Mouse (Mus musculus): ENCODE results near the gene Inpp5d.
A peak's percentile ranks its signal among the peaks of the same experiment; 100 is the strongest.

The Inpp5d gene

DNA sequence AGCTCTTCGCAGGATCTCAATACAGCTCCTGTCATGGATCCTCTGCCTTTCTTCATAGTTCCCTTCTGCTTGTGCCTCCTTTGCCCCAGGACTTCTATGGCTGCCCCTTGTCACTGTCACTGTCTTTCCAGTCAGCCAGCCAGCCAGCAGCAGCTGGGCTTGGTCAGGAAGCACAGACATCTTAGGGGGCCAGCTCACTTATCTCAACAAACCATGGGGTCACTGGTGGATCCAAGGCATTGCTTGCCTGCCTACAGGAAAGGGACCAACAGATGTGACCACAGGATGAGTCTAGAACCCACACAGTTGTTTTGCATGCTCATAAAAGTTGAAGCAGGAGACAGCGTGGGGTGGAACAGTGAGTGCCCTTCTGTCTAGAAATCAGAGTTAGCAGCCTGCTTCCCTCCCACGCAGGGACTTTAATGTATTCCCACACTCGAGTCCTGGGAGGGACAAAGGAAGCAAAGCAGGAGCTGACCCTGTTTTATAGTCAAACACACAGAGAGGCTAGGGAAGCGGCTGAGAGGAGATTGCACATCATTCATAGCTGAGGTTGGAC lies 79.9 kb downstream of the Inpp5d start:
- DNase-seq (ENCODE audit: low spot score in 2 of 2) = no peak

DNA sequence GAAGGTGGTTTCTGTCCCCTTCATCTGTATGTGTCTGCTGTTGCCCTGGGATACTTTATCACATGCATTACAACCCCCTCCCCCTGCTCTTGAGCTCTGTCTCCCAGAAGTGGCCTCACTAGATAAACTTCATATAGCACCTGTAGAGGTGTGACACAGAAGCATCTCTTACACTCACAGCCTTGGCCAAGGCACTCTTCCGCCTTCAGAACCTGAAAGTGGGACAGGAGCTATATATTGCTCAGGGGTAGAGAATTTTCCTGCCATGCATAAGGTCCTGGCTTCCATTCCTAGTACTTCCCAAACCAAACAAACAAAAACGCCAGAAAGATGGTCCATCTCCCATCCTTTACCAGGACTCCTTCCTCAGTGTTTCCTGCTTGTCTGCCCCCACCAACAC lies 84.1 kb downstream of the Inpp5d start:
- no peak for DNase-seq (ENCODE audit: low spot score in 2 of 2)

DNA sequence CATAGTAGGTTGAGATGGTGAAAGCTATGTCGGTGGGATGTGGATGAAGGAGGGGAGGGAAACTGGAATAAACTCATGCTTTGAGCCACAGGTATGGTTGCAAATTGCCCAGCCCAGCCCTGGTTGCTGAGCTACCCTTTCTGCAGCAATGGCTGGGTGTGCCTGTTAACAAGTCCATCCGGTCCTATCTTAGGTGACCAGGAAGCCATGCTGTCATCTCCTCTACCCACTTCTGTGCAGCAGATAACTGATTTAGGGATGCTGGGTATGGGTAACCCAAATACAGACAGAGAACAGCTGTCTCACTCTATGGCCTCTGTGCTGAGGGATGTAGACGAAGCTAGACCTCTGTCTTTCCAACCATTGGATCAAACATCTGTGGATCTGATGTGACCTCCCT lies 86.2 kb downstream of the Inpp5d start:
- DNase-seq (ENCODE audit: low spot score in 2 of 2) = no peak

GRCm38 (mm10) chr1:87709020-87709419 lies 88.9 kb downstream of the Inpp5d start:
- DNase-seq (ENCODE audit: low spot score in 2 of 2) = peak; percentile 72 to 73

DNA sequence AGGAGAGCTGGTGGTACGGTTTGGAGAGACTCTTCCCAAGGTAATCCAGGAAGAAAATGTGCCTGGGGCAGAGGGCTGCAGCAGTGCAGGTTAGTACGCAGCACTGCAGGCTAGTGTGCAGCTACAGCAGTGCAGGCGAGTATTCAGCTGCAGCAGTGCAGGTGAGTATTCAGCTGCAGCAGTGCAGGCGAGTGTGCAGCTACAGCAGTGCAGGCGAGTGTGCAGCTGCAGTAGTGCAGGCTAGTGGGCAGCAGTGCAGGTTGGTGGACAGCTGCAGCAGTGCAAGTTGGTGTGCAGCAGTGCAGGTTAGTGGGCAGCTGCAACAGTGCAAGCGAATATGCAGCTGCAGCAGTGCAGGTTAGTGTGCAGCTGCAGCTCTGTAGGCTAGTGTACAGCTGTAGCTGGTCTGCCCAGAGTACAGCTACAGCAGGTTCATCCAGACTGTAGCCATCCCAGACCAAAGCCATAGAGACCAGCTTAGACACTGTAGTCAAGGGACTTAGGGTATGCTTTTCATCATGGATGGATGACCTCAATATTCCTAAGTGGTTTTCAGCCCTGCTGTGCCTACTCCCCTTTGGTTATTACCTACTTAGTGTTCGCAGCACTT lies 89.7 kb downstream of the Inpp5d start:
- no peak for DNase-seq (ENCODE audit: low spot score in 2 of 2)

DNA sequence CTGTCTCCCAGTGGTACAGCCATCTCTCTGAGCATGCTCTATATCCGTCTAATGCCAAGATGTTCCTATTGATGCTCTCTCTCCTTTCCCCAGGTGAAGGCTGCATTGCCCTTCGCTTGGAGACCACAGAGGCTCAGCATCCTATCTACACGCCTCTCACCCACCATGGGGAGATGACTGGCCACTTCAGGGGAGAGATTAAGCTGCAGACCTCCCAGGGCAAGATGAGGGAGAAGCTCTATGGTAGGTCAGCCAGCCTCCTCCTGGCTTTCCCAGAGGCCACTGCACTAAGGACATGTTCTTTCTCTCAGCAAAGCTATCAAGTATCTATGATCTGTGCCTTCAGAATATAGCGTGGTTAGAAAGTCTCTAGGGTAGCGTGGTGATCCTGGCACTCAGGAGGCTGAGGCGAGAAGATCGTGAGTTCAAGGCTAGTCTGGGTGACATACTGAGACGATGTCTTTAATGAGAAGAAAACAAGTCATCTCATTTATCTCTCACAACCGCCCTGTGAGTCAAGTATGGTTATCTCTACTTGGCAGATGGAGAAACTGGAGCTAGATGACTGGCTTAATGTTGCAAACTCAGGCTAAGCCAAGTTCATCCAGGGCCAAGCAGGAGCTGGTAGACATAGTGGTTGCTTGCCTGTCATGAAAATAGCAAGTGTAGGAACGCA lies 92.0 kb downstream of the Inpp5d start:
- DNase-seq (ENCODE audit: low spot score in 2 of 2) = no peak

GRCm38 (mm10) chr1:87712614-87712971 lies 92.5 kb downstream of the Inpp5d start:
- DNase-seq (ENCODE audit: low spot score in 2 of 2) = no peak

DNA sequence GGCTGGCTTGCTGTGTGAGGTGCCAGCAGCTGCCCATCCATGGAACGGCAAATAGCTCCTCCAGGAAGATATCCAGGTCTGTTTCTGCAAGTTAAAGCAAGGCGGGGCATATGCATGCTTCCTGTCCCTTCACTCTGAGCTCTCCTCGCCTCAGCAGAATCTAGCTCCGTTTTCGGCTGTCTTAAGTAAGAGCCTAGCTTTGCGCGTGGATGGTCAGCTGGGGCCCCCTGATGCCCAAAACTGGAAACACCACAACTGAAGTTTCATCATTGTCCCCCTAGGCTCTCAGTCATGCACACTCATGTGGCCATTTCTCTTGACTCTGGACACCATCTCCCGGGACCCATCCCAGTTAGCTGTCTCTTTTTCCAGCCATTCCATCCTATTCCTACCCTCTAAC lies 101.3 kb downstream of the Inpp5d start:
- peak in 1 of 2 experiments; percentile 70 for DNase-seq (ENCODE audit: low spot score in 2 of 2)

DNA sequence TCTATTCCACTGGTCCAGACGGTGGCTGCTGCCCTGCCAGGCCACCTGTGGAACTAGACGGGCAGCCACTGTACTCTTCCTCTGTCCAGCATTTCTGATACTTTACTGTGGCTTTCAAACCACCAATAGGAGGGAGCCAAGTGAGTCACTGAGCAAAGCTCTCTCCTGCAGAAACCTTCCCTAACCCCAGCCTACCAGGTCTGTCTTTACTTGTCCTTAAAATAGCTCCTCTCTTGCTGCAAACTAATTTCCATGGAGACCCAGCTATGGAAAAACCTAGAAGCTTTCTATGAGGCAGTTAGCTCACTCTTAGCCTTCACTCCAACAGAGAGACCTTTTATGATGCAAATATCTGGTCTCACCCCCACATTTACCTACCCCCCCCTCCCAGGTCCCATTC lies 102.0 kb downstream of the Inpp5d start:
- DNase-seq (ENCODE audit: low spot score in 2 of 2) = peak in 1 of 2 experiments; percentile 60

GRCm38 (mm10) chr1:87723351-87723750 lies 103.2 kb downstream of the Inpp5d start:
- DNase-seq (ENCODE audit: low spot score in 2 of 2) = no peak

GRCm38 (mm10) chr1:87729070-87729469 lies 109.0 kb downstream of the Inpp5d start:
- DNase-seq (ENCODE audit: low spot score in 2 of 2) = no peak

DNA sequence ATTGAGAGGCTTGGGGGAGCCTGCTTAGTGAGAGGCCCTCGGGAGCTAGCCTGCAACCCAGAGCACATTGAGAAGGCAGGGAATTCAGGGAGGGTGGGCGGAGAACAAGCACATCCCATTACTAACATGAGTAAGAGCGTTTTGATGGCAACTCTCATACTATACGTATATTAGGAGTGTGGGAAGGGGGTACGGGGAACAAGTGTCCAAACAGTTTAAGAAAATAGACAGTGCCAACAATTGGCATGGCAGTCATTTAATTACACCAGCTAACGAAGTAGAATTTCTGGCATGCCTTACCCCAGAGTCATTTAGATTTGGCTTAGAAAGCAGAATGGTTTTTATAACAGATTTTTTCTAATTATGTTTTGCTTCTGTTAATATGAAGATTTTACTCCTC lies 109.7 kb downstream of the Inpp5d start:
- no peak for DNase-seq (ENCODE audit: low spot score in 2 of 2)

DNA sequence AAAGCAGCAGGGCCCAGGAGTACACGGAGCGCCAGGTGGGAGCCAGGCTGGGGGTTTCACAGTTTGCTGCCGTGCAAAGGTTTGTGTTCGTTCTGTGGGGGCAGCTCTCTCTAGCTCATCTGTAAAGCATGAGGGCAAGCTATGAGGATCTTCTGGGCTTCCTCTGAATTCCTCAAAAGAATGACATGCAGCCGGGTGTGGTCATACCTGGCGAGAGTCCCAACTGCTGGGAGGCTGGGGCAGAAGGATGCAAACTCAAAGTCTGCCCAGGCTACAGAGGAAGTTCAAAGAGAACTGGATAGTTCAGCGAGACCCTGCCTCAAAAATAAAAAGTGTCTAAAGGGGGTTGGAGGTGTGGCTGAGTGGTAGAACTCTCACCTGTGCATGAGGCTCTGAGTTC lies 110.2 kb downstream of the Inpp5d start:
- DNase-seq (ENCODE audit: low spot score in 2 of 2) = no peak

DNA sequence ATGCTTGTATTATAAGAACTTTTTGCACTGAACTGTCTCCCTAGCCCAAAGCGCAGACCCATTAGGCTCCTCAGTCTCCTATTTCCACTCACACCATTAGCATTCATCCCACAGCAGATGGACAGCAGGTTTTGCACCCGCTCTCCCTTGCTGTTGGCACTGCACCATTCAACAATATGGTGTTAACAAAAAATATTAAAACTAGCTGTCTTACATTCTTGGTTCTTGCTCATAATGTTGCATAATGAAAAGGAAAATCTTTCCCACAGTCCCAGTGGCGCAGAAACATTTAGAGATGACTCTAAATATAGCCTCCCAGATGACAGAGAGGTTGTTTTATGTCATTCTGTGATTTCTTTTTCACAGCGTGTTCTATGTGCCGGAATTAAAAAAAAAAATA lies 113.1 kb downstream of the Inpp5d start:
- DNase-seq (ENCODE audit: low spot score in 2 of 2) = peak; percentile 62 to 66

DNA sequence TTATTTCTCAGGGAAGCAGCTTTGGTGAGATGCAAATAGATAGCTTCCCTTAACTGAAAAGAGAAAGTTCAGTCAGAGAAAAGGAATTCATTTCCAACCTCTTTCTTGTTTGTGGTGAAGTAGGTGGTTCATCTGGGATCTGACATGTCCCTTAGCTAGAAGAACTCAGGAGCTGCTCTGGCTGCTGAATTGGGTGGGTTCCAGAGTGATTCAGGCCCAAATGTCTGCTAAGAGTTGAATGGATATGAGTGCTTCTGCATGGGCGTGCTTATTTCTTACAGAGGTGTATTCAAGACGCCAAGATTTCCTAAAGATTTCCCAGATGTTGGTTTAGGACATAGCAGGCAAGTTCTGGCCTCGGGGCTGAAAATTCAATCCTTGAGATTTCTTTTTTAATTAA lies 114.0 kb downstream of the Inpp5d start:
- DNase-seq (ENCODE audit: low spot score in 2 of 2) = peak in 1 of 2 experiments; percentile 46

DNA sequence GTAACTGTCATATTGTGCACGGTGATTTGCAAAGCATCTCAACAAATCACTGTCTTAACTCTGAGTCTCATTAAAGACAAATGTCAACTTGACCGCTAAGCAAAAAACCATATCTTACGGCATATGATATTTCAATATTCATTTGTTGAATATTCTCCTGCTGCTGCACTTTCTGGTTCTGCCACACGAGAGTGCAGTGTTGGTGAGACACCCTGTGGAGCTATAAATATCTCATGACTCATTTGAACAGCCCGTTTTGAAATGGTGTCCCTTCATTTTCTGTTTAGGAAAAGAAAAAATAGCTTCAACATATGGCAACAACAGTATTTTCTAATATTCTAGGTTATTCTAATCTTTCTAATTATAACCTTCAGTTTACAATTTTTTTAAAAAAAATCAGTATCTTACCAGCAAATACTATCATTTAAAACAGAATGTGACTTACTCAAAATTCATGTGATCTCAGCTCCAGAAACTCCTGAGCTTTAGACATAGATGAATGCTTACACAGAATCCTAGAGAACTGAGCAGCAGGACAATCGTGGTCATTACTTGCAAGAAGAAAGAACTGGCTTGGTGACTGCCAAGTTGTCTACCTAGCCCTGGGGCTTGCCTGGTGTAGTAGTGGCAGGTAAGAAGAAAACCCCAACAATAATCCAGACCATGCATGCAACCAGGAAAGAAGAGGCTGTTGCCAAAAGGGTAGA lies 120.6 kb downstream of the Inpp5d start:
- peak in 1 of 2 experiments; percentile 46 for DNase-seq (ENCODE audit: low spot score in 2 of 2)

DNA sequence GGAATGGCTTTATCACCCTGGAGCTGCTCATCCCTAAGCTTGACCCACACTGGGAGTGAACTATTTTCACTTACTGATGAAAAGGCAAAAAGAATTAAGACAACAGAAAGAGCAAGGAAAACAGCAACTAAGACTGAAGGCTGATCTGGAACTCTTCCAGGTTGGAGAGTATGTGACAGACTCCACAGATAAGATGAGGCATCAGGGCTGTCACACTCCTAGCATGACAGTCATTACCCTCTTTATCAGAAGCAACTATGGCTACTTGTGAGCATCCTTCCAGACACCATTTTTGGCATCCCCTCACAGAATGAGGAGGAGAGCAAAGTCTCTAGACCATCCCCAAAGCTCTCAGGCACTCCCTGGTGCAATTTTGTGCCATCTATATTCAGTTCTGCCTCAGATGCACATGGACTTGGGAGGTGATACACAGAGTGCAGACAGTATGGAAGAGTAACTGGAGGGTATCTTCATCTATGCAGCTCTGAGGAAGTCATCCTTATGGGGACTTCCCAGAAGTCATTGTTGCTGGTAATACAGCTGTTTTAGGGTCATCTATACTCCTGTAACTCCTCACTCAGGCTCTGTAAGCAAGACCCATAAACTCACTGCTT lies 129.4 kb downstream of the Inpp5d start:
- DNase-seq (ENCODE audit: low spot score in 2 of 2) = no peak

GRCm38 (mm10) chr1:87755641-87756470 lies 135.7 kb downstream of the Inpp5d start, which contains the start of gene Atg16l1:
Gene Atg16l1, plus strand, starts transcription at chr1:87755870.
- DNase-seq (ENCODE audit: low spot score in 2 of 2) = peak; percentile 86 to 96

GRCm38 (mm10) chr1:87763821-87764220 lies 143.7 kb downstream of the Inpp5d start:
- DNase-seq (ENCODE audit: low spot score in 2 of 2) = no peak

DNA sequence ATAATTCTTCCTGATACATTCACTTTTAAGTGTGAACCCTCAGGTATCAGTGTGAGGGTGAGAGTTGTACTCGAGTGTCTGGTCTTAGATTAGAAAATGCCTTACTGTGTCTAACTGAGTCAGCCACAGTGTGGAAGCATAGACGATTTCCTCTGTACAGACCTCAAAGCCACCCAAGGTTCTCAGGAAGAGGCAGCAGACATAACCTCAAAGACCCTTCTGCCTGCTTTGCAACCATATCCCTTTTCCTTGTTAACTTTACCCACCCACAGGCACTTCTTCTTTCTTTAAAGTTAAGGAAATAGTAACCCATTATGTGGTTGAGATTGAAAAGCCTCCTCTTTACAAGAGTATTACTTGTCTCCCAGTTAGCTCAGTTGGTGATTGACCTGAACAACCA lies 145.6 kb downstream of the Inpp5d start:
- DNase-seq (ENCODE audit: low spot score in 2 of 2) = no peak

GRCm38 (mm10) chr1:87766233-87766632 lies 146.1 kb downstream of the Inpp5d start:
- DNase-seq (ENCODE audit: low spot score in 2 of 2) = no peak

All from left cerebral cortex, adult 9 months (tissue).